Mouse (Mus musculus) embryonic fibroblast, embryonic 13.5 days (primary cell): Measurements from ENCODE around the gene Uqcr10. TPM values are rescaled to one million over a fixed set of nuclear protein-coding genes. Genes with fewer than 3 reads are reported as not detected.

Experiments used
- H3K27ac ChIP-seq: 2 replicates; pipeline ENCODE4 v1.5.1; 2012; ENCODE audit warnings: low read length, control low read depth, inconsistent platforms; ENCODE audit not compliant: insufficient read depth
- H3K4me1 ChIP-seq: 2 replicates; pipeline ENCODE4 v1.6.1; 2011; ENCODE audit warnings: low read length; ENCODE audit not compliant: control insufficient read depth, insufficient read depth
- H3K4me3 ChIP-seq: 2 replicates; pipeline ENCODE4 v1.5.1; 2011; ENCODE audit warnings: mild to moderate bottlenecking, control low read depth, low read length; ENCODE audit not compliant: insufficient read depth
- CTCF ChIP-seq: IDR thresholded peaks from 2 replicates; pipeline ENCODE4 v1.5.1; 2011; ENCODE audit warnings: mild to moderate bottlenecking, control low read depth, low read length, moderate library complexity, borderline replicate concordance; ENCODE audit not compliant: insufficient read depth
- POLR2A ChIP-seq: IDR thresholded peaks from 2 replicates; pipeline ENCODE4 v1.6.1; 2011; ENCODE audit warnings: low read depth, mild to moderate bottlenecking, control low read depth, low read length, moderate library complexity
- polyA plus RNA-seq: library from polyadenylated mRNA; stranded (reverse); fragments of >200 nt; gene quantifications from 2 replicates; pipeline ENCODE4 v1.2.4, GENCODE M21; 2011; ENCODE audit warnings: low read depth; ENCODE audit not compliant: missing spikeins, insufficient read length

Gene Uqcr10
- polyA plus RNA-seq, 1 experiment: 274 TPM

GRCm38 (mm10) chr11:4679441-4679832 lies 24.7 kb downstream of the Uqcr10 start:
- no peak overlapping the region for H3K27ac ChIP-seq
- TF ChIP-seq CTCF (no peak), POLR2A (no peak)
- no peak overlapping the region for H3K4me3 ChIP-seq
- H3K4me1 ChIP-seq: no peaks in the 10 kb centered on the region

GRCm38 (mm10) chr11:4678700-4679440 lies 25.3 kb downstream of the Uqcr10 start:
- Histone ChIP-seq H3K4me1 (no peaks in the 10 kb centered on the region), H3K4me3 (no peak overlapping the region), H3K27ac (no peak overlapping the region; the same call in 1 of the 2 replicates)
- TF ChIP-seq CTCF: no peak
- no peak for TF ChIP-seq POLR2A

DNA sequence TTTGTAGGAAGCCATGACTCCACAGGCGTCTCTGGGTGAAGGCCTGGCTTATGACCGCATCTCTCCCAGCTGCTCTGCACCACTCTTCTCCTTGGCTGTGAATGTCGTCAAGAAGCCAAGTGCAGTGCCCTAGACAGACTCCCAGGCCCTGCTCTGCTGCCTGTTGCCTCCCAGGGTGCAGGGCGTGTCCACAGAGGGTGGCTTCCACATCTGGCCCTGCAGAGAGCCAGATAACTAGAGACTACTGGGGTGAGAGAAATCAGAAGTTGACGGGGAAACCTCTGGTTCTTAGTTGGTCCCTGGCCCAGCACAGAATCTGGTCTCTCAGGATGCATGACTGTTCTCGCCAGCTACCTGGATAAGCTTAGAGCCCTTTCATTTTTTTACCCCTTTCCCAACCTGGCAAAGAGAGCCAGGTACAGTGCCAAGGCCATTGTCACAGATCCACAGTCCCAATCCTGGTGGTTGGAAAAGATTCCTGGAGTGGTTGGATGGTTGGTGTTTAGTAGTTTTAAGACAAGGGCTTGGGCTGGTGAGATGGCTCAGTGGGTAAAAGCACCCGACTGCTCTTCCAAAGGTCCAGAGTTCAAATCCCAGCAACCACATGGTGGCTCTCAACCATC lies 26.8 kb downstream of the Uqcr10 start:
- TF ChIP-seq POLR2A (no peak), CTCF (no peak)
- Histone ChIP-seq H3K4me1 (no peaks in the 10 kb centered on the region), H3K4me3 (no peak overlapping the region), H3K27ac (no peak overlapping the region)

GRCm38 (mm10) chr11:4675693-4676092 lies 28.4 kb downstream of the Uqcr10 start:
- Histone ChIP-seq H3K4me1 (no peaks in the 10 kb centered on the region), H3K4me3 (no peak overlapping the region), H3K27ac (no peak overlapping the region)
- TF ChIP-seq POLR2A (no peak), CTCF (no peak)

DNA sequence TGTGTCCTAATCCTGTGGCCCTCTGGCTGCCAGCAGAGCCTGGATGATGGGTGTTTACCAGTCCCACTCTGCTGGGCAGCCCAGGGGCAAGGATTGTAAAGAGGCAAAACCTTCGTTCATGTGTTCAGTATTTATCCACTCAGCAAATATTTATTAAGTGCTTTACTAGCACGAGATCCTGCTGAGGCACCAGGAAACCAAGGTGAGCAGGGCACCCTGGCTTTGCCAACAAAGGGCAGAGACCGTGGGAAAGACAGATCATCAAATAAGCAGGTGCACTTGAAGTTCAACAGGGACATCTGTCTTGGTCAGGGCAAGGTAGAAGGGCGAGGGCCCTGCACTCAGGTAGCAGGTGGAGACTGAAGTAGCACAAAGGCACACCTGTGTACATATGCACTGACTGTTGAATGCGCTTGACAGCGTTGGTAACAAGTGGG lies 29.0 kb downstream of the Uqcr10 start:
- no peak for TF ChIP-seq CTCF
- TF ChIP-seq POLR2A: no peak
- Histone ChIP-seq H3K4me3 (no peak overlapping the region), H3K4me1 (no peaks in the 10 kb centered on the region), H3K27ac (no peak overlapping the region)

GRCm38 (mm10) chr11:4674593-4674992 lies 29.5 kb downstream of the Uqcr10 start:
- Histone ChIP-seq H3K4me3 (no peak overlapping the region), H3K4me1 (no peaks in the 10 kb centered on the region), H3K27ac (no peak overlapping the region)
- TF ChIP-seq POLR2A (no peak), CTCF (no peak)

DNA sequence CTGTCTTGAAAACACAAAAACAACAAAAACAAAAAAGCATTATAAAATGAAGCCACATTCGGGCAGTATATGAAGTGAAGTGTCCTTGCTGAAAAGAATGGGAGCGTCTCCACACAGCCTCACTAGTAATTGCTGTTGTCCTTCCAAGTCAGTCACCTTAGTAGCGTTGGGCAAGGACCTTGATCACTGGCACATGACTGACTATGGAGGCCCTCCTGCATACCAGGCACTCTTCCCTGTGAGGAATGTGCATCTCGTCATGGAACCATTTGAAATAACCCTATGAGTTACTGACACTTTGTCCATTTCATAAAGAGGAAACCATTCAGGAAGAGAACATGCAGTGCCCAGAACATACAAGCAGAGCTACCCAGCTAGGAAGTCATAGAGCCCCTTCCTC lies 32.4 kb downstream of the Uqcr10 start:
- no peaks in the 10 kb centered on the region for H3K4me1 ChIP-seq
- no peak overlapping the region for H3K4me3 ChIP-seq
- TF ChIP-seq CTCF (no peak), POLR2A (no peak)
- no peak overlapping the region for H3K27ac ChIP-seq

DNA sequence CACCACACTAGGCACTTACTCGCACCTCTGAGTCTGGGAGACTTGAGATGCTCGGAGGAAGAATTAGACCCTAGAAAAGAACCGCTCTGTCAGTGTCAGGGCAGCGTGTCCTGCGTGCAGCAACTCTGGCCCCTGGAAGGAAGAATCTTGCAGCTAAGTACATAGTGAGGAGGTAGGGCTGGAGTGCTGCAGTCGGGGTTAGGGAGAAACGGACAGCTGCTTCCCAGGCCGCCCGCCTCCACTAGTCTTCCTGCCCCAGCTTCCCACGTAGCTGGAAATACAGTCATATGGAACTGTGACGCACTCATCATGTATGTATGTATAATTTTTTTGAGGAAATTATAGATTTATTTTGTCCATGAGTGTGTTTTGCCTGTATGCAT lies 41.7 kb downstream of the Uqcr10 start:
- H3K27ac ChIP-seq: no peak overlapping the region
- H3K4me1 ChIP-seq: no peaks in the 10 kb centered on the region; the same call in 1 of the 2 replicates
- no peak for TF ChIP-seq POLR2A
- TF ChIP-seq CTCF: no peak
- no peak overlapping the region for H3K4me3 ChIP-seq

DNA sequence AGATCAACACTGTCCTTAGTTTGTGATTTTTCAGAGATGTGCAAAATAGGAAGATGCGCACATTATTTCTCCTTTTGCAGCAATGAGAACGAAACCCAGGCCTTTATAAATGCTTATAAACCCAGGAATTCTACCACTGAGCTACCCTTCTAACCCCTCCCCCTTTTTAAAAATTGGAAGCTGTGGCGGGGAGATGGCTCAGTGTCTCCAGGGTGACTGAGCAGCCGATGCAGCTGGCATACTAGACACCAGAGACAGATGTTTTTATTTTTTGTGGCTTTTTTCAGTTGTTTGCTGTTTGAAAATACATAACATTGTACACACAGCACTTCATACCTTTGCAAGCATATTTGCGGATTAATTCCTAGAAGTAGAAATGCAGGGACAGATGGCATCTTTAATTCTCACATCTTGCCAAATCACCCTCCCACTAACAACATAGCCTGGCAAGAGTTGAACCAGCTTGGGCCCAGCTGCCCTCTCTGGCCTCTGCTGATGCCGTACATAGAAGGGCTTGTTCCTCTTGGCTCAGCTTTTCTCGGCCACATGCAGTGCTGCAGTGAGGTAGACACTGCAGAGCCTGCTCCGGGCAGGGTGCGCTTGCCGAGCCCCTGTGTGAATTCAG lies 42.2 kb downstream of the Uqcr10 start:
- no peak overlapping the region for H3K4me3 ChIP-seq
- no peaks in the 10 kb centered on the region; the same call in 1 of the 2 replicates for H3K4me1 ChIP-seq
- H3K27ac ChIP-seq: no peak overlapping the region
- no peak for TF ChIP-seq CTCF

DNA sequence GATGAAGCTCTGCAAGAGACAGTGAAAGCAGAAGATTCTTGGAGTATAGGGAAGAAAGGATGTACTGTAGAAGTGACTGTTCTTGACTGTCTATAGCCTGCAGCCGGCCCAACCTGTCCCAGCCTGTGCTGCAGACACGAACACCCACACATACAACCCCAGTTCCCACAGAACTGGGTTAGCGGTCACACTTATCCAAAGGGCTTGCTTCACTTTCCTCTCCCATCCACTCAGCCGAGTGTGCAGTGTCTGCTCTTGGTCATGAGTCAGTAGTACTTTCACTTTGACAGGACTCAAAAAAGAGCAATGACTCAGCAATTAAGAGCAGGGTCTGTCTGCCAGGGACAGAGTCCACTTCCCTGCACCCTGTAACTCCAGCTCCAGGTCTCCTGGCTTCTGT lies 42.8 kb downstream of the Uqcr10 start:
- Histone ChIP-seq H3K4me1 (no peaks in the 10 kb centered on the region; the same call in 1 of the 2 replicates), H3K4me3 (no peak overlapping the region), H3K27ac (no peak overlapping the region)
- TF ChIP-seq CTCF (no peak), POLR2A (no peak)
